Mouse (Mus musculus): ENCODE data around the gene Pnn. TPM values are rescaled to one million over a fixed set of nuclear protein-coding genes. Genes with fewer than 3 reads are reported as not detected.

Pnn gene
- polyA plus RNA-seq, 1 experiment: 34.0 TPM

DNA sequence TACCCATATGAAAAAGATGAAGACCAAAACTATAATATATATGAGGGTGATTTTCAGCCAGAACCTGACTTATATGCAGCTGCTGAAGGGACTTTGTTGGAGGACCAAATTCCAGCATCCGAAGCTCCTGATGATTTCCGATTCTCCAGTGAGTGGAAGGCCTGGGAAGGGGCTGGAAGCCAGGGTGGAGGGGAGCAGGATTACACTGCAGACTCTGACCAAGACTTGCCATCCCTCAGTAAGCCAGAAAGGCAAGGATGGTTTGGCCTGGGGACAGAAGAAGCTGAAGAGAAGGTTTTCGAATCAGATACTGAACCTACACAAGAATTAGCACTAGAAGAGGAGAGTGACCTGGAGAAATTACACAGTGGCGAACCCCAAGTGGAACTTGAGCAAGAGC lies 41.2 kb downstream of the Pnn start:
- TF ChIP-seq CTCF (IDR thresholded peaks at IDR 0.05; ENCODE audit: borderline replicate concordance, control insufficient read depth, extremely low read depth, insufficient read depth, low read length, poor library complexity): no peak
- no peak for TF ChIP-seq POLR2A (IDR thresholded peaks at IDR 0.05; ENCODE audit: control insufficient read depth, extremely low read depth, insufficient read depth, low read length, poor library complexity)
- Histone ChIP-seq H3K4me1 (replicated peaks; ENCODE audit: control insufficient read depth, insufficient read depth, low read length) (no peaks in the 10 kb centered on the region), H3K4me3 (ENCODE audit: control insufficient read depth, insufficient read depth, low read length) (no peak overlapping the region), H3K27ac (ENCODE audit: control insufficient read depth, insufficient read depth, low read length) (no peak overlapping the region), H3K36me3 (ENCODE audit: control insufficient read depth, insufficient read depth, low read length) (no peaks in the 10 kb centered on the region), H3K27me3 (ENCODE audit: control insufficient read depth, insufficient read depth, low read length) (no peaks in the 10 kb centered on the region)
- 91% methylated on average over 4 of the region's 4 CpGs for WGBS
- no peak for DNase-seq

DNA sequence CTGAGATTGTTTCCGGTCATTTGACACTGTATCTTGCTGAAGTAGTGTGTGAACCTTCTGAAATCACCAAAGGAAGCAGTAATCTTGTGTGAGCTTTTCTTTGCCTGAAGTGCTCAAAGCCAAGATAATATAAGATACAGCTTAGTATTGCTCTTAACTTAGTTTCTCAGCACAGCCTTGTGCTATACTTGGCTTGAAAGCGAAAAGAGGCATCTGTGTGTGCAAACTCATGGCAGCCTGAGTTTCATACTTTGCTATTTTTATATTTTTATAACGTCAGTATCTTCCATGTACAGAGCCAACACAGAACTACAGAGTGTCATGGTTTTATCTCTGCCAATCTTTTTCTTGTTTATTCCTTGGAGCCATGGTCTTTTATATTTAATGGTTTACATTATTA lies 50.5 kb downstream of the Pnn start:
- 87% methylated on average over 3 of the region's 3 CpGs for WGBS
- Histone ChIP-seq H3K27ac (ENCODE audit: control insufficient read depth, insufficient read depth, low read length) (no peak overlapping the region), H3K27me3 (ENCODE audit: control insufficient read depth, insufficient read depth, low read length) (no peaks in the 10 kb centered on the region), H3K36me3 (ENCODE audit: control insufficient read depth, insufficient read depth, low read length) (no peaks in the 10 kb centered on the region), H3K4me3 (ENCODE audit: control insufficient read depth, insufficient read depth, low read length) (no peak overlapping the region), H3K4me1 (replicated peaks; ENCODE audit: control insufficient read depth, insufficient read depth, low read length) (peaks cover 2% of the 10 kb centered on the region; the same call in 1 of the 2 replicates)
- TF ChIP-seq CTCF (IDR thresholded peaks at IDR 0.05; ENCODE audit: borderline replicate concordance, control insufficient read depth, extremely low read depth, insufficient read depth, low read length, poor library complexity) (no peak), POLR2A (IDR thresholded peaks at IDR 0.05; ENCODE audit: control insufficient read depth, extremely low read depth, insufficient read depth, low read length, poor library complexity) (no peak)
- no peak for DNase-seq

Other genes starting within 250 kb of the Pnn start
- gene Sec23a, start 54.9 kb upstream of the Pnn start, polyA plus RNA-seq (2012; rRNA removed): 9.7 and 10.8 TPM in 2 replicates
- 5.2 and 5.9 TPM in 2 replicates for gene Gemin2, start 53.5 kb upstream of the Pnn start, polyA plus RNA-seq (2012; rRNA removed)
- 57.6 and 63.3 TPM in 2 replicates for gene Trappc6b, start 5.4 kb upstream of the Pnn start, polyA plus RNA-seq (2012; rRNA removed)
- gene Mia2, start 28.9 kb downstream of the Pnn start, polyA plus RNA-seq (2012; rRNA removed): 67.8 and 68.0 TPM in 2 replicates
- gene Fbxo33, start 152.8 kb downstream of the Pnn start, polyA plus RNA-seq (2012; rRNA removed): 11.4 and 18.6 TPM in 2 replicates